Mouse (Mus musculus) left cerebral cortex, adult 2 months (tissue): ENCODE data around the gene Eya2. TPM values are rescaled to one million over a fixed set of nuclear protein-coding genes. Genes with fewer than 3 reads are reported as not detected.
A peak's percentile ranks its signal among the peaks of the same experiment; 100 is the strongest.
"Not testable (repeated sequence)": the region's sequence is repeated elsewhere in the genome, so short reads cannot be mapped to it uniquely, and the experiment has no call there.

Experiments
- DNase-seq, 2 experiments: peaks; one replicate each; pipeline ENCODE4 v3.0.0; 2021 to 2022; ENCODE audit warnings: low spot score in 2 of 2, mixed read lengths in 1 of 2; ENCODE audit errors: extremely low spot score in 1 of 2
- H3K27ac ChIP-seq: fragments of 200-600 bp; 2 replicates; pipeline ENCODE4 v1.8.1; 2022
- H3K4me3 ChIP-seq: fragments of 200-600 bp; 2 replicates; pipeline ENCODE4 v1.8.1; 2022
- CTCF ChIP-seq: fragments of 200-600 bp; IDR thresholded peaks from 2 replicates; pipeline ENCODE4 v1.8.1; 2022; ENCODE audit warnings: antibody characterized with exemption, mild to moderate bottlenecking, moderate library complexity
- intact Hi-C: fragments of 180-260 bp; cut with DNase I; formaldehyde crosslinking; loops from one replicate; pipeline ENCODE4 v1.15.1; 2025
- long read RNA-seq, 2 experiments: library from polyadenylated mRNA; stranded (forward); transcript quantifications; one replicate each; pipeline ENCODE4 v2.0.0; 2021; ENCODE audit warnings: borderline mapping rate in 2 of 2
- total RNA-seq, 2 experiments: library from RNA; stranded (reverse); gene quantifications; 2 replicates each; pipeline ENCODE4 v1.2.3; 2021

Gene Eya2
- 1 to 10 TPM; 2.7 to 3.4 TPM for total RNA-seq
- long read RNA-seq, experiment 1, partial matches to known transcripts, result 1 of 6 reads
- long read RNA-seq, experiment 1, other reads (novel, unspliced or antisense), result 2 of 6 reads
- long read RNA-seq, experiment 2, partial matches to known transcripts, result 0 of 3 reads
- long read RNA-seq, experiment 2, other reads (novel, unspliced or antisense), result 1 of 3 reads

GRCm38 (mm10) chr2:165594907-165595675, at the start of gene Eya2:
TSS of gene Eya2 (plus strand) at chr2:165595032.
- DNase-seq, result peak in 1 of 2 experiments; percentile 17
- Histone ChIP-seq H3K4me3 (peak within 1 kb of the TSS; percentile 33), H3K27ac (no peak within 1 kb of the TSS)
- no peak for TF ChIP-seq CTCF
- intact Hi-C loops, result no loop called here

GRCm38 (mm10) chr2:165545687-165546086, 49.1 kb upstream of the Eya2 start:
- Histone ChIP-seq H3K4me3 (no peak overlapping the region), H3K27ac (no peak overlapping the region)
- intact Hi-C loops, result loop anchor here (10.0 kb wide), 1 partner anchor 409 kb away; no protein-coding TSS in a partner anchor
- DNase-seq, result no peak
- TF ChIP-seq CTCF, result no peak

- H3K4me3 ChIP-seq, result no peak overlapping the region
- no peak overlapping the region for H3K27ac ChIP-seq
- intact Hi-C loops, result loop anchor here (10.0 kb wide), 1 partner anchor 408 kb away; no protein-coding TSS in a partner anchor
- DNase-seq, result no peak
- no peak for TF ChIP-seq CTCF
These were observed 48.5 kb upstream of the Eya2 start for GRCm38 (mm10) chr2:165546341-165546740.

- DNase-seq, result peak in 1 of 2 experiments; percentile 18
- Histone ChIP-seq H3K4me3 (no peak overlapping the region), H3K27ac (no peak overlapping the region)
- no peak for TF ChIP-seq CTCF
- intact Hi-C loops, result loop anchor here (10.0 kb wide), 1 partner anchor 407 kb away; no protein-coding TSS in a partner anchor
These were observed 47.4 kb upstream of the Eya2 start for GRCm38 (mm10) chr2:165547410-165547809.

GRCm38 (mm10) chr2:165548627-165549026, 46.2 kb upstream of the Eya2 start:
- DNase-seq, result no peak
- intact Hi-C loops, result loop anchor here (10.0 kb wide), 1 partner anchor 406 kb away; no protein-coding TSS in a partner anchor
- H3K27ac ChIP-seq, result no peak overlapping the region
- no peak overlapping the region for H3K4me3 ChIP-seq
- TF ChIP-seq CTCF, result no peak

GRCm38 (mm10) chr2:165550410-165550809, 44.4 kb upstream of the Eya2 start:
- H3K4me3 ChIP-seq, intact Hi-C loops, DNase-seq, H3K27ac ChIP-seq: not testable (repeated sequence)
- TF ChIP-seq CTCF, result peak; percentile 22

- no peak for DNase-seq
- intact Hi-C loops, result no loop called here
- Histone ChIP-seq H3K4me3 (no peak overlapping the region), H3K27ac (no peak overlapping the region)
- TF ChIP-seq CTCF, result no peak
These were observed 40.8 kb upstream of the Eya2 start for GRCm38 (mm10) chr2:165554066-165554465.

- no peak for DNase-seq
These were observed 37.6 kb upstream of the Eya2 start for GRCm38 (mm10) chr2:165557278-165557677.

GRCm38 (mm10) chr2:165558916-165559315, 35.9 kb upstream of the Eya2 start:
- no peak for TF ChIP-seq CTCF
- intact Hi-C loops, result no loop called here
- DNase-seq, result no peak
- no peak overlapping the region for H3K4me3 ChIP-seq
- no peak overlapping the region for H3K27ac ChIP-seq

More at GRCm38 (mm10) chr2:165557278-165557677, 37.6 kb upstream of the Eya2 start:
- TF ChIP-seq CTCF, result no peak
- no peak overlapping the region for H3K27ac ChIP-seq
- intact Hi-C loops, result no loop called here
- no peak overlapping the region for H3K4me3 ChIP-seq

GRCm38 (mm10) chr2:165559506-165560235, 35.2 kb upstream of the Eya2 start:
- Histone ChIP-seq H3K27ac (no peak overlapping the region), H3K4me3 (no peak overlapping the region)
- intact Hi-C loops, result no loop called here
- DNase-seq, result no peak
- no peak for TF ChIP-seq CTCF

- intact Hi-C loops, result no loop called here
- DNase-seq, result no peak
- Histone ChIP-seq H3K27ac (no peak overlapping the region), H3K4me3 (no peak overlapping the region)
- no peak for TF ChIP-seq CTCF
These were observed 33.0 kb upstream of the Eya2 start for GRCm38 (mm10) chr2:165561861-165562260.
